Mouse (Mus musculus) heart, embryonic 10.5 days (tissue): ENCODE results near the gene Fbxl7. TPM values are rescaled to one million over a fixed set of nuclear protein-coding genes. Genes with fewer than 3 reads are reported as not detected.

Experiments
- DNase-seq: peaks from one replicate; pipeline ENCODE4 v3.0.0-alpha.2; 2017; ENCODE audit warnings: low spot score
- H3K27ac ChIP-seq: fragments of 300-500 bp; sonication (generic); 2 replicates; pipeline ENCODE4 v1.5.1; 2016; ENCODE audit warnings: mild to moderate bottlenecking
- H3K27me3 ChIP-seq: fragments of 300-500 bp; sonication (generic); 2 replicates; pipeline ENCODE4 v1.6.1; 2016; ENCODE audit warnings: mild to moderate bottlenecking; ENCODE audit not compliant: poor library complexity, insufficient read depth, severe bottlenecking
- H3K36me3 ChIP-seq: fragments of 300-500 bp; sonication (generic); 2 replicates; pipeline ENCODE4 v1.6.1; 2016; ENCODE audit warnings: mild to moderate bottlenecking, moderate library complexity
- H3K4me1 ChIP-seq: fragments of 300-500 bp; sonication (generic); 2 replicates; pipeline ENCODE4 v1.6.1; 2016; ENCODE audit warnings: mild to moderate bottlenecking
- H3K4me3 ChIP-seq: fragments of 300-500 bp; sonication (generic); 2 replicates; pipeline ENCODE4 v1.5.1; 2016; ENCODE audit warnings: mild to moderate bottlenecking, moderate library complexity
- H3K9me3 ChIP-seq: fragments of 300-500 bp; sonication (generic); 2 replicates; pipeline ENCODE4 v1.6.1; 2016; ENCODE audit warnings: mild to moderate bottlenecking, moderate library complexity
- WGBS: fragments of 180-500 bp; shearing (Covaris S2); methylation state at CpG from one replicate; pipeline ENCODE4 v1.1.7; 2016; 5-methylcytosine and 5-hydroxymethylcytosine counted together
- polyA plus RNA-seq: library from polyadenylated mRNA; unstranded; fragments of >200 nt; fragmentation: Nextera tagmentation; extraction: Ambion mirVana; gene quantifications from 2 replicates; pipeline ENCODE4 v1.2.1, GENCODE M21; 2016

Fbxl7 gene
- polyA plus RNA-seq, 1 experiment from 2014 or later = 14.5 TPM

DNA sequence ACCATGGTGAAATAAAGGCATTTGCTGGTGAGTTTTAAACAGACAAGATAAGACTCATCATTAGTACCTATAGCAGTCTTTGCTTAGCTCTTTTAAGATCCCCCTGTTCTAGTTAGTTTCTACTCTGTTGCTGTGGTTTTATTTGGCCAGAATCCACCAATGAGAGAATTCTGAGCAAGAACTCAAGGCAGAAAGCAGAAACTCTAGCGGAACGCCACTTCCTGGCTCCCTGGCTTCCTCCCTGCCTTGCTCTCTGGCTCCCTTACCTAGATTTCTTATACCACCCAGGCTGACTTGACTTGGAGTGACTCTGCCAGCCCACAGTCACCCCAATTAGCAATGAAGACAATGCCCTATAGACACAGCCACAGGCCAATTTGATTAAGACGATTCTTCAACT, 26.2 kb downstream of the Fbxl7 start:
- WGBS = 79% methylated on average over 3 of the region's 3 CpGs
- H3K4me3 ChIP-seq = no peak overlapping the region
- no peak overlapping the region for H3K27ac ChIP-seq
- H3K36me3 ChIP-seq = no peaks in the 10 kb centered on the region
- no peaks in the 10 kb centered on the region for H3K4me1 ChIP-seq
- no peak for DNase-seq
- H3K9me3 ChIP-seq = no peaks in the 10 kb centered on the region
- H3K27me3 ChIP-seq = no peaks in the 10 kb centered on the region

DNA sequence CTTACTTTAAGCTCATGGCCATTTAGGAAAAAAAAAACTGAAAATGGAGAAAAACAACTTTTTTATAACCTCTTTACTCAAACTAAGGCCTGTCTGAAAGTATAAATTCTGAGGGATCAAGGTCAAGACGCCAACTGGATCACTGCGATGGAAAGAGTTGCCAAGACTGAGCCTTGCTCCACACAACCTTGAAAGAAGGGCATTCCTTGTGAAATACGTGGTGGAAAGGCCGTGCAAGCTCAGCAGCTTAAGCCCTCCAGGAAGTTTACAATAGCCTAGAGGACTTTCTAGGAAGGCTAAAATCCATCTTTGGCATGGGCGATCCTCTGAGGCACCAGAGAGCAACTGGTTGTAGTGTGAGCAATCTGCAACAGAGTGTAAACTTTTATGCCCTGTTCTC, 27.9 kb downstream of the Fbxl7 start:
- Histone ChIP-seq H3K27me3 (no peaks in the 10 kb centered on the region), H3K4me1 (no peaks in the 10 kb centered on the region), H3K4me3 (no peak overlapping the region), H3K27ac (no peak overlapping the region), H3K9me3 (no peaks in the 10 kb centered on the region), H3K36me3 (no peaks in the 10 kb centered on the region)
- 80% methylated on average over 5 of the region's 5 CpGs for WGBS
- no peak for DNase-seq

DNA sequence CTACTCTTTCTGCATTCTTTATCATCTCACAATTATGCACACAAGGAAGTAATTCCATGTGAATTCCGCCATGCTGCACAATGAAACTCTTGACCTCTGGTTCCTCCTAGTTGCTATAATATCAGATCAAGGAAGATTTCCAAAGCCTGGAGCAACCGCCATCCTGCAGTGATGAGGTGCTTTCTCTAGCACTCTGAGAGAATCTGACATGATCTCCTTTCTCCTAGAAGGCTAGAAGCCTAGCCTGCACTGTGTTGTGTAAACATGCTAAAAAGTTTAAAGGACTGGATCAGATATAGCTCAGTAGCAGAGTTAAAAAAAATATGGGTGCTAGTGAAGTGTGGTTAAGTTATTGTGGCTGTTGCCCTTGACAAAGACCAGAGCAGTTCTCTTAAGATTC, 33.2 kb downstream of the Fbxl7 start:
- Histone ChIP-seq H3K4me3 (no peak overlapping the region), H3K27ac (no peak overlapping the region), H3K36me3 (no peaks in the 10 kb centered on the region), H3K4me1 (no peaks in the 10 kb centered on the region), H3K27me3 (no peaks in the 10 kb centered on the region), H3K9me3 (no peaks in the 10 kb centered on the region)
- WGBS = 80% methylated on average over 2 of the region's 2 CpGs
- no peak for DNase-seq

DNA sequence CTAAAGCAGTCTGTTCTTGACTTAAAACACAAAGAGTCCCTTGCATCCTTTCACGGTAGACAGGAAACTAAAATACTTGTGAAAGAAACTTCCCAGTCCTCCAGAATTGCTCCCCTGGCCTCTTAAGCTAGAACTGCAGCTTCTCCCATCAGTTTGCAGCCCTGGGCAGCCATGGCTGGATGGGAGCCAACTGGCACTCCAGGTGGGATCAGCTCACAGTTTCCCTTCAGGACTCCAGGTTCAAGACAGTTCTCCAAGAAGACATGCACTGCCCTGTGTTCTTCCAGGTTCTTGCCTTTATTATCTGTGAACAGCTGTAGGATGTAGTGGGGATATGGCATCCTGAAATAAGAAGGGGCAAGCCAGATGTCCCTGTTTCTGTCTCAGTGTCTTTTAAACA, 45.8 kb downstream of the Fbxl7 start:
- Histone ChIP-seq H3K4me3 (no peak overlapping the region), H3K36me3 (no peaks in the 10 kb centered on the region), H3K9me3 (no peaks in the 10 kb centered on the region), H3K27me3 (no peaks in the 10 kb centered on the region), H3K27ac (no peak overlapping the region), H3K4me1 (no peaks in the 10 kb centered on the region)
- WGBS = 57% methylated on average over 1 of the region's 1 CpGs
- no peak for DNase-seq

DNA sequence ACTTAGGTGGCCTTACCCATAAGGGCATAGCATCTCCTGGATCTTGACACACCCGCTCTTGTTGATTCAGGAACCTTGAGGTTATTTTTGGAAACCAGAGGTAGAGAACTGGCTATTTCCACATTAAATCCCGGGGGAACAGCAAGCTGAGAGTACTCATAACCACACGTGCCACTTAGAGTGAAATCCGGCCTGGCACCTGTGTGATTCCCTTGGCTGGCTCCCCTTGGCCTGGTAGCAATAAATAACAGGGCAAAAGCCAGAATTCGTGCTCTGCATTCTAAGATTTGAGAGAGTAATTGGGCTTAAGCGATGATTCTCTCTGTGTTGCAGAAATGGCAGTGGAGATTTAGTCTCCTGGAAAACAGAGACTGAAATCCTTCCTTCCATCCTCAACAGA, 53.2 kb downstream of the Fbxl7 start:
- H3K36me3 ChIP-seq = no peaks in the 10 kb centered on the region
- 81% methylated on average over 6 of the region's 6 CpGs for WGBS
- no peaks in the 10 kb centered on the region for H3K27me3 ChIP-seq
- no peak for DNase-seq
- no peak overlapping the region for H3K27ac ChIP-seq
- H3K4me1 ChIP-seq = no peaks in the 10 kb centered on the region
- H3K4me3 ChIP-seq = no peak overlapping the region
- H3K9me3 ChIP-seq = no peaks in the 10 kb centered on the region

DNA sequence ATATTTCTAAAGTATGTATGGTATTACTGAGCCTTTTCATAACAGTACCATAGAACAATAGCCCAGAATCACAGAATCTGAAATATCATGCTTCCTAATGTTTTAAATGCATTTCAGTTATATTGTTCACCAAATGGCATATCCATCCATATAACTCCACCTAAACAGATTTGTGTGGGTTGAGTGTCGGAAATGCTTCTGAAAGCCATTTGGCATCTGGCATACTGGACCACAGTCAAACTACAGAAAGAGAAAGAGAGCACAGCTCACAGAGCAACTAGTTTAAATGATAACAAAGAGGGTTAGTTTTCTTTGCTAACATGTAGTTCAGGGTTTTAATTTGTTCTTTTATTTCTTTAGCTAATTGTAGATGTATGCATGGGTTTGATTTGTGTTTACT, 57.0 kb downstream of the Fbxl7 start:
- Histone ChIP-seq H3K9me3 (no peaks in the 10 kb centered on the region), H3K4me1 (peaks cover 3% of the 10 kb centered on the region; the same call in 1 of the 2 replicates), H3K36me3 (no peaks in the 10 kb centered on the region), H3K27me3 (no peaks in the 10 kb centered on the region), H3K4me3 (no peak overlapping the region), H3K27ac (no peak overlapping the region)
- no peak for DNase-seq
- WGBS = 91% methylated on average over 1 of the region's 1 CpGs

DNA sequence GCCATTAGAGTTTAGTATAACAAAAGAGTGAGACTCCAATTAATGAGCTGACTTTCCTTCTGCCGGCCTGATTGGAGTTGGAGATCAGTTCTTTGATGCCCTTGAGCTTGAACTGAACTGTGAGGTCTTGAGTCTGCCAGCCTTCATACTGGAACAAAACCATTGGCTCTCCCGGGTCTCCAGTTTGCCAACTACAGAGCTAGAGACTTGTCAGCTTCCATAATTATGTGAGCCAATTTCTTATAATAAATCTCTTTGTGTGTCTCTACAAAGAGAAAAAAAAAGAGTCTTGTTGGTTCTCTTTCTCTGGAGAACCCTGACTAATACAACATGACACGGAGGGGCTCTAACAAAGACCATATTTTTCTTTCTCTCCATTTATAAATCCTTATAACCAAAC, 58.2 kb downstream of the Fbxl7 start:
- no peak for DNase-seq
- 80% methylated on average over 3 of the region's 3 CpGs for WGBS

DNA sequence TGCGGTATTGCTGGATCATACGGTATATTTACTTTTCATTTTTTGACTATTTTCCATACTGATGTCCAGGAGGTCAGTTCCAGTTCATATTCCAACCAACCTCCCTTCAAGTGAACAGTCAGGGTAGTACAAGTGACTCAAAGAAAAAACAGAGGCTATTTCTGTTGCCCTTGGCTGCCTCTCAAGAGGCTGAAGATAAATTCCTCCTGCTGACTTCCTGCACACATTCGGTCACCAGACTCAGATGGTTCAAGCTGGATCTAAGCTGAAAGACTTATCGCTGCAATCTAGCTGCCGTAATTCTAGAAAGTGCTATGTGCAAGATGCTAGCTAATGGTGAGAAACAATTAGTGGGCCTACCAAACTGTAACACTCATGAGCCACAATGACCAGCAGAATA, 61.0 kb downstream of the Fbxl7 start:
- peaks cover 3% of the 10 kb centered on the region; the same call in 1 of the 2 replicates for H3K4me1 ChIP-seq
- H3K36me3 ChIP-seq = no peaks in the 10 kb centered on the region
- no peak overlapping the region for H3K4me3 ChIP-seq
- WGBS = 64% methylated on average over 5 of the region's 5 CpGs
- no peak for DNase-seq
- no peaks in the 10 kb centered on the region for H3K27me3 ChIP-seq
- no peaks in the 10 kb centered on the region for H3K9me3 ChIP-seq
- H3K27ac ChIP-seq = no peak overlapping the region

More for the DNA sequence above, 58.2 kb downstream of the Fbxl7 start:
- Histone ChIP-seq H3K27me3 (no peaks in the 10 kb centered on the region), H3K4me1 (peaks cover 3% of the 10 kb centered on the region; the same call in 1 of the 2 replicates), H3K36me3 (no peaks in the 10 kb centered on the region), H3K9me3 (no peaks in the 10 kb centered on the region), H3K27ac (no peak overlapping the region), H3K4me3 (no peak overlapping the region)

DNA sequence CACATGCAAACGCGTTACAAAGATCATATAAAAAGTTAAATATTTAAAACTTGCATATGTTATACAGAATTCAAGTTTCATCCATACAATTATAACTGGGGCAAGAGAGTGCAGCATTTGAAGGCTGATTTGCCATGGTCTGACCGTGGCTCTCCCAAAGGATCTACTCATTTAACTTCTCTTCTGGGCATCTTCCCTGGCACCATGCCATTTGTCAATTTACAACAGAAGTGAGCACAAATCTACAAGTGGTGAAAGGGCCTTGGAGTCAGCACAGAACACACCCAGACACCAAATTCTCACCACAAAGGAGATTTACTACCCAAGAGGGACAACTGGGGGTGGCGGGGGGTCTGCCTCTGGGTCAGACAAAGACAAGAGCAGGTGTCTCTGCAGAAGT, 64.2 kb downstream of the Fbxl7 start:
- Histone ChIP-seq H3K36me3 (no peaks in the 10 kb centered on the region), H3K4me3 (no peak overlapping the region), H3K4me1 (peaks cover 3% of the 10 kb centered on the region; the same call in 1 of the 2 replicates), H3K9me3 (no peaks in the 10 kb centered on the region), H3K27me3 (no peaks in the 10 kb centered on the region), H3K27ac (no peak overlapping the region)
- no peak for DNase-seq
- 91% methylated on average over 4 of the region's 4 CpGs for WGBS

DNA sequence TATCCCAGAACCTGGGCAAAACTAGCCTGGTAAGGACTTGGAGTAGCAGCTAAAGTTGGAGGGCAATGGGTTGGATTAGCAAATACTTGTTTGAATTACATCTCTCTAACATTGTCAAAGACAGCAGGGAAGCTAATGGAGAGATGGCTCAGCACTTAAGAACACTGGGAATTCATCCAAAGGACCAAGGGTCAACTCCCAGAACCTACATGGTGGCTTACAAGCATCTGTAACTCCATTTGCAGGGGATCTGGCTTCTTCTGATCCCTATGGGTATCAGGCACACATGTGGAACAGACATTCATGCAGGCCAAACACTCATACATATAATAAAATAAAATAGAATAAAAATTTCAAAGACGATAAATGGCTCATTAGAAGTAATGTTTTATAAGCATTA, 78.4 kb downstream of the Fbxl7 start:
- WGBS = 92% methylated on average over 1 of the region's 1 CpGs
- Histone ChIP-seq H3K27me3 (no peaks in the 10 kb centered on the region), H3K4me1 (no peaks in the 10 kb centered on the region), H3K9me3 (no peaks in the 10 kb centered on the region), H3K27ac (no peak overlapping the region), H3K36me3 (no peaks in the 10 kb centered on the region), H3K4me3 (no peak overlapping the region)
- no peak for DNase-seq

DNA sequence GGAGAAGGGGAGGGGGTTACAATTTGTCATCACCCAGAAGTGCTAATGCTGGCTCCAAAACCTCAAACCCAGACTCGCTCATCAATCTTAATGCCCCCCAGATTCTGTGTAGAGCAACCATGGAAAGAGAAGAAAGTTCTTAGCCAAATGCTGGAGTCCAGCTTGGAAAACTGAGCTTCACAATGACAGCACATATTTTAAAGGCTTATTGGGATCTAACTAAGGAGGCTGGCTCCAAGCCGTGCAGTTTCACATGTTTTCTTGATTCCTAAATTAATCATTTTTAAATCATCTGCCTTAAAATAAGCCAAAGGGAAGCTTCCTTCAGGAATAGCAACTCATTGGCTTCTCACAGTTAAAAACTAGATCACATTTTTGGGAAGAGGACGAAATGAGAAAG, 82.5 kb downstream of the Fbxl7 start:
- Histone ChIP-seq H3K27ac (no peak overlapping the region), H3K4me1 (no peaks in the 10 kb centered on the region), H3K36me3 (no peaks in the 10 kb centered on the region), H3K4me3 (no peak overlapping the region), H3K27me3 (no peaks in the 10 kb centered on the region), H3K9me3 (no peaks in the 10 kb centered on the region)
- 81% methylated on average over 3 of the region's 3 CpGs for WGBS
- no peak for DNase-seq

DNA sequence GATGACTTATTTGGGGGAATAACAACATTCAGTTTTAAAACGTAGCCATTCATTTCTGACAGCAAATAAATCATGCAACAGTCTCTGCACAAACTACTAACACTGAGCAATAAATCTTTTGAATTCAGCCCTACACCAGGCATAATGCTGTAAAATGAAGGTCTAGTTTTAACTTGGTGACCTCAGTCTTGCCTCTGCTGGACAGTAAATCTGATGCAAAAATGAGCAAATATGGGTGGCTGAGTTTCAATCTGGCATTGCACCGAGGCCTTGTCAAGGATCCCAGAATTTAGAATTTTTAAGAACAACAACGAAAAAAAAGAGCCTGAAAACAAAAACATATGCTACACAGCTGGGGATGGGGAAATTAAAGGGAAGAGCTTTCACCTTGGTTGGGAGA, 85.8 kb downstream of the Fbxl7 start:
- no peak for DNase-seq
- Histone ChIP-seq H3K9me3 (no peaks in the 10 kb centered on the region), H3K27me3 (no peaks in the 10 kb centered on the region), H3K4me3 (no peak overlapping the region), H3K27ac (no peak overlapping the region), H3K4me1 (no peaks in the 10 kb centered on the region), H3K36me3 (no peaks in the 10 kb centered on the region)
- WGBS = 80% methylated on average over 3 of the region's 3 CpGs

DNA sequence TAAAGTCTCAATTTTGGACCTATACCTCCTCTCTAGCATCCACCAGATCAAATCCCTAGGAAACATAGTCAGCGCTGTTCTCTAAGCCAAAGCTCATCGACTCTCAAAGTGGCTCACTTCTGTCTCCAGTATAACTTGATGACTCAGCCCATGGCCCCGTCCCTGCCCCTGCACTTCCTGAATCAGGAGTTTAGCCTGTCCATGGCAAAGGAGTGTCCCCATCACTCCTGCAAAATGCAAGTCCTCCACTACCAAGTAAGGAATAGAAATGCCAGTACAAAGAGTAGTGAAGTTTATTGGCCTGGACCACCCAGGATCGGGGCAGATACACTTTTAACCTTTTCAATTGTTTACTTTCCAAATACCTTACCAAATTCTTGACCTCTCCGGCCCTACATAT, 91.3 kb downstream of the Fbxl7 start:
- no peak for DNase-seq
- Histone ChIP-seq H3K4me1 (no peaks in the 10 kb centered on the region), H3K4me3 (no peak overlapping the region), H3K9me3 (no peaks in the 10 kb centered on the region), H3K36me3 (no peaks in the 10 kb centered on the region), H3K27ac (no peak overlapping the region), H3K27me3 (no peaks in the 10 kb centered on the region)
- 52% methylated on average over 5 of the region's 5 CpGs for WGBS

DNA sequence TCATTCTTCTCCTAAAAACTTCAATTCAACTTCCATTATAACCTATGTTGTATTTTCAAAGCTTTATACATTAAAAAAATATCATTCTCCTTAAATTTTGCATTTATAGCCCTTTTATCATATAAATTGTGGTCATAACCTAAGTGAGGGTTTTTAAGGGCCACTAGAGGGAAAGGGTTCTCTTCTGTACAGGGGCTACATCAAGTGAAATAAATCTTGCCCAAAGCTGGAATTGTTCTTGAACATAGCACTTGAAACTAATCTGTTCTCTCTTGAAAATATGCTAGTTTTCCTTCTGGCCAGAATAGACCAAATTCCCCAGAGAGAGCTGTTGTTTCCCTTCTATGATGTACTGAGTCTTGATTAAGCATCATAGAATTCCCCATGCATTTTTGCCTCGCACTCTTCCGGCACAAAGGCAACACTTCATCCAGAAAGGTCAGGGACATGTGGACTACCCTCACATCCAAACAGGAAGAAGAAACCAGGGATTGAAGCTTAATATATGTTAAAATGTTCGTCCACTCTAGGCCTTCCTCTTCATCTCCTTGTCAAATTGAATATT, 95.8 kb downstream of the Fbxl7 start:
- 76% methylated on average over 3 of the region's 3 CpGs for WGBS
- H3K27ac ChIP-seq = no peak overlapping the region

More for the DNA sequence above, 95.8 kb downstream of the Fbxl7 start:
- no peak for DNase-seq
- Histone ChIP-seq H3K36me3 (no peaks in the 10 kb centered on the region), H3K4me3 (no peak overlapping the region), H3K9me3 (no peaks in the 10 kb centered on the region), H3K27me3 (no peaks in the 10 kb centered on the region), H3K4me1 (peaks cover 8% of the 10 kb centered on the region; the same call in 1 of the 2 replicates)
